Mouse (Mus musculus) intestine, embryonic 14.5 days (tissue): ENCODE measurements around the gene Spag6. TPM values are rescaled to one million over a fixed set of nuclear protein-coding genes. Genes with fewer than 3 reads are reported as not detected.

ENCODE experiments used
- ATAC-seq: fragments of 200-750 bp; cut with Nextera tagmentation; replicated peaks from 2 replicates; pipeline ENCODE4 v1.8.0; 2017; ENCODE audit warnings: low read depth, moderate number of reproducible peaks, moderate TSS enrichment, moderate library complexity; ENCODE audit not compliant: low FRiP score, low TSS enrichment
- DNase-seq: peaks from one replicate; pipeline ENCODE4 v3.0.0-alpha.2; 2018; ENCODE audit warnings: low spot score
- H3K27ac ChIP-seq: fragments of 300-500 bp; sonication (generic); 2 replicates; pipeline ENCODE4 v1.5.1; 2014; ENCODE audit warnings: low read depth, mild to moderate bottlenecking, control low read depth
- H3K27me3 ChIP-seq: fragments of 300-500 bp; sonication (generic); replicated peaks from 2 replicates; pipeline ENCODE4 v1.6.1; 2014; ENCODE audit warnings: low read length, control low read depth; ENCODE audit not compliant: control insufficient read depth, insufficient read depth
- H3K36me3 ChIP-seq: fragments of 300-500 bp; sonication (generic); 2 replicates; pipeline ENCODE4 v1.6.1; 2014; ENCODE audit warnings: low read length, control low read depth; ENCODE audit not compliant: control insufficient read depth, insufficient read depth
- H3K4me1 ChIP-seq: fragments of 300-500 bp; sonication (generic); replicated peaks from 2 replicates; pipeline ENCODE4 v1.6.1; 2014; ENCODE audit warnings: low read length, control low read depth, mixed read lengths; ENCODE audit not compliant: control insufficient read depth, insufficient read depth
- H3K4me2 ChIP-seq: fragments of 300-500 bp; sonication (generic); 2 replicates; pipeline ENCODE4 v1.6.1; 2014; ENCODE audit warnings: low read length
- H3K4me3 ChIP-seq: fragments of 300-500 bp; sonication (generic); 2 replicates; pipeline ENCODE4 v1.5.1; 2014; ENCODE audit warnings: low read depth, low read length, control low read depth, mixed read lengths
- H3K9ac ChIP-seq: fragments of 300-500 bp; sonication (generic); 2 replicates; pipeline ENCODE4 v1.6.1; 2014; ENCODE audit warnings: mild to moderate bottlenecking, low read length
- H3K9me3 ChIP-seq: fragments of 300-500 bp; sonication (generic); 2 replicates; pipeline ENCODE4 v1.6.1; 2016; ENCODE audit warnings: low read length, control low read depth; ENCODE audit not compliant: control insufficient read depth
- WGBS: fragments of 180-500 bp; shearing (Covaris S2); extraction: QIAGEN DNeasy Blood & Tissue Kit; methylation state at CpG from one replicate; pipeline ENCODE4 v1.1.7; 2014; 5-methylcytosine and 5-hydroxymethylcytosine counted together
- polyA plus RNA-seq: library from polyadenylated mRNA; unstranded; fragments of >200 nt; fragmentation: Nextera tagmentation; extraction: Ambion mirVana; gene quantifications from 2 replicates; pipeline ENCODE4 v1.2.1, GENCODE M21; 2014

Gene Spag6
- polyA plus RNA-seq, 1 experiment from 2014 or later = not detected

- H3K27ac ChIP-seq = no peak overlapping the region
- no peaks in the 10 kb centered on the region for H3K36me3 ChIP-seq
- 4% methylated on average over 4 of the region's 4 CpGs for WGBS
- DNase-seq (peak; percentile 59), ATAC-seq (no peak)
- no peak overlapping the region for H3K4me2 ChIP-seq
- H3K9me3 ChIP-seq = no peaks in the 10 kb centered on the region
- peaks cover 90% of the 10 kb centered on the region for H3K27me3 ChIP-seq
- H3K4me3 ChIP-seq = no peak overlapping the region
- no peak overlapping the region for H3K9ac ChIP-seq
- H3K4me1 ChIP-seq = peaks cover 3% of the 10 kb centered on the region; the same call in 1 of the 2 replicates
These were observed 3.9 kb downstream of the Spag6 start for GRCm38 (mm10) chr2:18697591-18698244.

GRCm38 (mm10) chr2:18698663-18699385, 5.0 kb downstream of the Spag6 start:
- WGBS = 2% methylated on average over 55 of the region's 56 CpGs
- Histone ChIP-seq H3K27me3 (peaks cover 81% of the 10 kb centered on the region), H3K9ac (no peak overlapping the region), H3K4me3 (no peak overlapping the region), H3K4me2 (0 out of 2 replicates have a peak overlapping the region, but pooled peaks have one; percentile 7), H3K9me3 (no peaks in the 10 kb centered on the region), H3K4me1 (no peaks in the 10 kb centered on the region; the same call in 1 of the 2 replicates), H3K27ac (no peak overlapping the region), H3K36me3 (no peaks in the 10 kb centered on the region)
- ATAC-seq (0 out of 2 replicates have a peak, but pooled peaks have one; percentile 21), DNase-seq (peak; percentile 78)

DNA sequence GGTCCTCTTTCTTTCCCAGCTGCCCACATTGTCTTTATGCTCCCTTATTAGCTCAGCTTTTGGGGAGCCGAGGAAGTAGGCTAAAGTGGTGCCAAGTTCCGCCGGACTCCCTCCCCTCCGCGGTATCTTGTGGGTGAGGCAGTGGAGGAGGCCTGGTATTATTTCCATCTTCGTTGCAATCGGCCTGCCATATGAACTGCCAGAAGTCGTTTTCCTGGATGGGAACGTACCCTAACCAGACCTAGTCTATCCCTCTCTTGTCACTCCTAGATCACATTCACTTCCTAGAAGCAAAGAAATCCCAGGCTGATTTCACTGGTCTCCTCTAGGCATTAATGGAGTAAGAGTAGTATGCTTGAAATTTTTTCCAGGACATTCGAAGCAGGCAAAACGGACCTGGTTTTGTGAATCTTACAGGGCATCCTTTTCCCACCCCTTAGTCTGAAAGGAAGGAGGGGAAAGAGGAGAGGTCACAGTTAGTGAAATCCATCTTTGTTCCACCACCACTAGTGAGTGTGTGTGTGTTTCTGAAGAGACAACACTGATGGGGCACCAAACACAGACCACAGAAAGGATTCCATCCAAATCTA, 5.7 kb downstream of the Spag6 start:
- DNase-seq (peak; percentile 60), ATAC-seq (no peak)
- Histone ChIP-seq H3K4me1 (no peaks in the 10 kb centered on the region; the same call in 1 of the 2 replicates), H3K27me3 (peaks cover 85% of the 10 kb centered on the region), H3K4me3 (no peak overlapping the region), H3K9me3 (no peaks in the 10 kb centered on the region), H3K4me2 (no peak overlapping the region), H3K9ac (no peak overlapping the region), H3K27ac (no peak overlapping the region), H3K36me3 (no peaks in the 10 kb centered on the region)
- WGBS = 2% methylated on average over 11 of the region's 11 CpGs

DNA sequence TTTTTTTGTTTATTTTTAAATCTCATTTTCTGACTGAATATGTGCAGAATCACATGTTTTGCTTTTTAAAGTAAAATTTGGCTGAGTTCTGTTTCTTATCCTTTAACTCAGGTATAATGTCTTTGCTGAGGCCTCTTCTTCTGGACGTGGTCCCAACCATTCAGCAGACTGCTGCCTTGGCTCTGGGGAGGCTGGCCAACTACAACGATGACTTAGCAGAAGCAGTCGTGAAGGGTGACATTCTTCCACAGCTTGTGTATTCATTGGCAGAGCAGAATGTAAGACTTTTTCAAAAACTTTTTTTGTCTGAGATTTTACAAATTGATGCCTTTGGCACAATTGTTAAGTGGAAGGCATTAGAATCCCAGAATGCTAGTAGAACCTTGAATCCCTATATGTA, 16.5 kb downstream of the Spag6 start:
- H3K4me1 ChIP-seq = no peaks in the 10 kb centered on the region
- H3K4me3 ChIP-seq = no peak overlapping the region
- no peaks in the 10 kb centered on the region for H3K27me3 ChIP-seq
- no peak overlapping the region for H3K9ac ChIP-seq
- H3K9me3 ChIP-seq = no peaks in the 10 kb centered on the region
- no peak overlapping the region for H3K27ac ChIP-seq
- WGBS = 73% methylated on average over 3 of the region's 3 CpGs
- DNase-seq (no peak), ATAC-seq (no peak)
- H3K36me3 ChIP-seq = no peaks in the 10 kb centered on the region
- no peak overlapping the region for H3K4me2 ChIP-seq

- no peak for DNase-seq
- WGBS = 60% methylated on average over 2 of the region's 2 CpGs
- no peak overlapping the region for H3K27ac ChIP-seq
- H3K36me3 ChIP-seq = no peaks in the 10 kb centered on the region
- H3K4me3 ChIP-seq = no peak overlapping the region
- H3K9ac ChIP-seq = no peak overlapping the region
- H3K27me3 ChIP-seq = no peaks in the 10 kb centered on the region
- no peak for ATAC-seq
- H3K9me3 ChIP-seq = no peaks in the 10 kb centered on the region
- no peaks in the 10 kb centered on the region for H3K4me1 ChIP-seq
- no peak overlapping the region for H3K4me2 ChIP-seq
These were observed 19.2 kb downstream of the Spag6 start for GRCm38 (mm10) chr2:18713071-18713470.

DNA sequence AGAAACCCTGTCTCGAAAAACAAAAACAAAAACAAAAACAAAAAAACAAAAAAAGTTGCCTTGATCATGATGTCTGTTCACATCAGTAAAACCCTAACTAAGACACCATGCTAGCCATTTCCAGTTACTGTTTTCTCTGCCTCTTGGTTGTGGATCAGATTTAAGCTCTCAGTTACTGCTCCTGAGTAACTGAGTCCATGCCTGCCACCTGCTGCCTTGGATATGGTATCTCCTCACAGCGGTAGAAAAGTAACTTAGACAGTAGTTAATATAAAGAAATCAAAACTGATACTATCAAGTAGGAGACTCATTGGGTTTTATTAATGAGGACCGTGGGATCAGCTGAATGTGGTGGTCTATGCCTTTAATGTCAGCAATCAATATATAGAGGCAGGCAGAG, 20.5 kb downstream of the Spag6 start:
- no peak for DNase-seq
- WGBS = 76% methylated on average over 3 of the region's 3 CpGs
- H3K27me3 ChIP-seq = no peaks in the 10 kb centered on the region
- H3K4me1 ChIP-seq = no peaks in the 10 kb centered on the region
- no peak overlapping the region for H3K9ac ChIP-seq
- no peak overlapping the region for H3K27ac ChIP-seq
- H3K4me3 ChIP-seq = no peak overlapping the region
- no peak for ATAC-seq
- no peaks in the 10 kb centered on the region for H3K9me3 ChIP-seq
- no peak overlapping the region for H3K4me2 ChIP-seq
- H3K36me3 ChIP-seq = no peaks in the 10 kb centered on the region

- DNase-seq (no peak), ATAC-seq (no peak)
- no peaks in the 10 kb centered on the region for H3K36me3 ChIP-seq
- 82% methylated on average over 4 of the region's 4 CpGs for WGBS
- no peak overlapping the region for H3K4me2 ChIP-seq
- no peaks in the 10 kb centered on the region for H3K9me3 ChIP-seq
- H3K9ac ChIP-seq = no peak overlapping the region
- H3K27ac ChIP-seq = no peak overlapping the region
- H3K4me1 ChIP-seq = no peaks in the 10 kb centered on the region
- H3K27me3 ChIP-seq = no peaks in the 10 kb centered on the region
- H3K4me3 ChIP-seq = no peak overlapping the region
These were observed 24.7 kb downstream of the Spag6 start for GRCm38 (mm10) chr2:18718521-18718920.

- DNase-seq (no peak), ATAC-seq (no peak)
- Histone ChIP-seq H3K27ac (no peak overlapping the region), H3K9ac (no peak overlapping the region), H3K4me1 (no peaks in the 10 kb centered on the region), H3K4me2 (no peak overlapping the region), H3K4me3 (no peak overlapping the region), H3K36me3 (no peaks in the 10 kb centered on the region), H3K27me3 (no peaks in the 10 kb centered on the region), H3K9me3 (no peaks in the 10 kb centered on the region)
- WGBS = 54% methylated on average over 3 of the region's 3 CpGs
These were observed 28.5 kb downstream of the Spag6 start for GRCm38 (mm10) chr2:18722208-18722830.
